Mouse (Mus musculus) olfactory bulb, adult 2 months (tissue): ENCODE measurements around the gene Ptpn4.

Source experiments
- CTCF ChIP-seq: fragments of 200-500 bp; IDR thresholded peaks from 2 replicates; pipeline ENCODE4 v1.5.1; 2012; ENCODE audit warnings: low read depth, mild to moderate bottlenecking, low read length, moderate library complexity; ENCODE audit not compliant: insufficient read depth
- POLR2A ChIP-seq: fragments of 200-500 bp; IDR thresholded peaks from 2 replicates; pipeline ENCODE4 v1.6.1; 2012; ENCODE audit warnings: mild to moderate bottlenecking, low read depth, low read length, moderate library complexity; ENCODE audit not compliant: insufficient read depth

GRCm38 (mm10) chr1:119731166-119731565 is 106.2 kb downstream of the Ptpn4 start:
- TF ChIP-seq CTCF (no peak), POLR2A (no peak)
